15 mouse cellular contexts compared by ENCODE assay signal in genomic region chr16:60815628-60816414, GRCm38 (mm10).
DNase-seq lines count a peak whose midpoint lies in the region; ATAC-seq lines count a peak whose summit lies in the region.
"Had no signal": no experiment of that assay in that cellular context is flagged by ENCODE, and none has a peak within 500 bp of the region (broad histone marks: within the 10 kb centered on the region; RNA-seq: fewer than 3 reads in every experiment).

No protein-coding gene starts in this region.

- no peaks in the 10 kb centered on the region for H3K4me1 ChIP-seq in embryonic facial prominence, embryonic 11.5 days (ENCODE audit: control insufficient read depth, insufficient read depth, low read length)
- 0 out of 2 replicates have a peak, but pooled peaks cover 4% of the 10 kb centered on the region for H3K4me1 ChIP-seq in embryonic facial prominence, embryonic 10.5 days
- no peaks in the 10 kb centered on the region for H3K4me1 ChIP-seq in neural tube, embryonic 12.5 days
- H3K4me1 ChIP-seq in hindbrain, embryonic 16.5 days (ENCODE audit: control insufficient read depth, insufficient read depth, low read depth, low read length) = no peaks in the 10 kb centered on the region; the same call in 1 of the 2 replicates
- H3K4me1 ChIP-seq: embryonic facial prominence, embryonic 15.5 days; heart, embryonic 15.5 days had no signal

- no peak for ATAC-seq in embryonic facial prominence, embryonic 11.5 days (replicated peaks; ENCODE audit: insufficient number of reproducible peaks, low FRiP score, low TSS enrichment, low read depth)
- ATAC-seq in neural tube, embryonic 12.5 days (ENCODE audit: low FRiP score, low read depth) = 0 out of 2 replicates have a peak, but pooled peaks have one; percentile 7
- ATAC-seq in hindbrain, embryonic 16.5 days = peak; percentile 89

- no peaks in the 10 kb centered on the region for H3K27me3 ChIP-seq in embryonic facial prominence, embryonic 11.5 days (ENCODE audit: control insufficient read depth, insufficient read depth, low read length)
- H3K27me3 ChIP-seq in embryonic facial prominence, embryonic 10.5 days (replicated peaks; ENCODE audit: low read depth, poor library complexity, severe bottlenecking) = no peaks in the 10 kb centered on the region
- H3K27me3 ChIP-seq in neural tube, embryonic 12.5 days (replicated peaks) = no peaks in the 10 kb centered on the region
- no peaks in the 10 kb centered on the region for H3K27me3 ChIP-seq in hindbrain, embryonic 16.5 days (replicated peaks; ENCODE audit: control insufficient read depth, insufficient read depth, low read length)
- H3K27me3 ChIP-seq: embryonic facial prominence, embryonic 15.5 days; heart, embryonic 15.5 days had no signal

- H3K36me3 ChIP-seq in embryonic facial prominence, embryonic 11.5 days (replicated peaks; ENCODE audit: control insufficient read depth, insufficient read depth, low read depth, low read length) = no peaks in the 10 kb centered on the region
- no peaks in the 10 kb centered on the region for H3K36me3 ChIP-seq in embryonic facial prominence, embryonic 10.5 days (replicated peaks)
- no peaks in the 10 kb centered on the region for H3K36me3 ChIP-seq in neural tube, embryonic 12.5 days
- H3K36me3 ChIP-seq in hindbrain, embryonic 16.5 days (ENCODE audit: control insufficient read depth, insufficient read depth, low read length) = no peaks in the 10 kb centered on the region
- H3K36me3 ChIP-seq: embryonic facial prominence, embryonic 15.5 days; heart, embryonic 15.5 days had no signal

- H3K4me2 ChIP-seq in embryonic facial prominence, embryonic 11.5 days (ENCODE audit: low read depth, low read length) = no peak overlapping the region
- H3K4me2 ChIP-seq in neural tube, embryonic 12.5 days (replicated peaks) = no peak overlapping the region
- H3K4me2 ChIP-seq in hindbrain, embryonic 16.5 days (ENCODE audit: low read length) = no peak overlapping the region
- H3K4me2 ChIP-seq: embryonic facial prominence, embryonic 15.5 days; heart, embryonic 15.5 days; lung, embryonic 14.5 days had no signal

- intact Hi-C loops in heart, postnatal 14 days (cut with DNase I) = no loop called here

- H3K9me3 ChIP-seq in embryonic facial prominence, embryonic 11.5 days (replicated peaks; ENCODE audit: control insufficient read depth, low read length) = no peaks in the 10 kb centered on the region
- H3K9me3 ChIP-seq in embryonic facial prominence, embryonic 10.5 days = no peaks in the 10 kb centered on the region
- no peaks in the 10 kb centered on the region for H3K9me3 ChIP-seq in neural tube, embryonic 12.5 days
- H3K9me3 ChIP-seq in hindbrain, embryonic 16.5 days (ENCODE audit: control insufficient read depth, low read length) = no peaks in the 10 kb centered on the region
- H3K9me3 ChIP-seq: embryonic facial prominence, embryonic 15.5 days; heart, embryonic 15.5 days had no signal

- H3K9ac ChIP-seq in embryonic facial prominence, embryonic 11.5 days (replicated peaks; ENCODE audit: low read length) = no peak overlapping the region
- H3K9ac ChIP-seq in neural tube, embryonic 12.5 days = no peak overlapping the region
- H3K9ac ChIP-seq in hindbrain, embryonic 16.5 days (ENCODE audit: low read depth, low read length) = no peak overlapping the region
- H3K9ac ChIP-seq: embryonic facial prominence, embryonic 15.5 days; heart, embryonic 15.5 days; lung, embryonic 14.5 days had no signal

- H3K4me3 ChIP-seq in embryonic facial prominence, embryonic 11.5 days (ENCODE audit: low read depth, low read length) = no peak overlapping the region
- no peak overlapping the region for H3K4me3 ChIP-seq in embryonic facial prominence, embryonic 10.5 days
- no peak overlapping the region for H3K4me3 ChIP-seq in neural tube, embryonic 12.5 days
- H3K4me3 ChIP-seq in hindbrain, embryonic 16.5 days (ENCODE audit: low read length) = no peak overlapping the region
- H3K4me3 ChIP-seq: embryonic facial prominence, embryonic 15.5 days; heart, embryonic 15.5 days had no signal

- WGBS in embryonic facial prominence, embryonic 11.5 days = 49% methylated on average over 5 of the region's 5 CpGs
- 64% methylated on average over 5 of the region's 5 CpGs for WGBS in embryonic facial prominence, embryonic 10.5 days
- 59% methylated on average over 5 of the region's 5 CpGs for WGBS in neural tube, embryonic 12.5 days
- 36% methylated on average over 5 of the region's 5 CpGs for WGBS in hindbrain, embryonic 16.5 days

- peak; percentile 36 for DNase-seq in embryonic facial prominence, embryonic 11.5 days (ENCODE audit: low spot score)
- no peak for DNase-seq in embryonic facial prominence, embryonic 10.5 days (ENCODE audit: low spot score)
- DNase-seq in neural tube, embryonic 10.5 days (ENCODE audit: extremely low spot score, low spot score) = no peak
- DNase-seq in retina, postnatal 1 day = peak; percentile 24
- no peak for DNase-seq in heart, postnatal 14 days
- DNase-seq in urinary bladder, postnatal 4 days (ENCODE audit: low spot score in 2 of 2) = no peak
- DNase-seq: cerebellum, postnatal 14 days; heart, adult 11 months; kidney, adult 11 months; kidney, postnatal 14 days; lung, embryonic 14.5 days had no signal

- H3K27ac ChIP-seq in embryonic facial prominence, embryonic 11.5 days (replicated peaks; ENCODE audit: low read depth, low read length) = no peak overlapping the region
- H3K27ac ChIP-seq in embryonic facial prominence, embryonic 10.5 days (replicated peaks) = no peak overlapping the region
- H3K27ac ChIP-seq in neural tube, embryonic 12.5 days = no peak overlapping the region
- H3K27ac ChIP-seq in hindbrain, embryonic 16.5 days (ENCODE audit: low read depth, low read length) = no peak overlapping the region
- H3K27ac ChIP-seq: embryonic facial prominence, embryonic 15.5 days; heart, embryonic 15.5 days had no signal

Comparison
In these comparisons a context has a peak if more than half of its experiments do, and no peak if none do; other contexts are left out.
1. DNase-seq: peak in embryonic facial prominence, embryonic 11.5 days (single experiment) and retina, postnatal 1 day (single experiment); none in embryonic facial prominence, embryonic 10.5 days (single experiment), neural tube, embryonic 10.5 days (single experiment), heart, postnatal 14 days (0 of 2) and urinary bladder, postnatal 4 days (0 of 2).